ENCODE assay signal across 7 mouse cellular contexts in genomic region chr6:92464781-92465337, GRCm38 (mm10).
A peak's percentile ranks its signal among the peaks of the same experiment; 100 is the strongest.
DNase-seq lines count a peak whose midpoint lies in the region; ATAC-seq lines count a peak whose summit lies in the region.

No protein-coding gene starts in this region.

- no peak overlapping the region for H3K4me2 ChIP-seq in lung, embryonic 15.5 days

- no peaks in the 10 kb centered on the region for H3K36me3 ChIP-seq in embryonic facial prominence, embryonic 10.5 days (replicated peaks)
- no peaks in the 10 kb centered on the region for H3K36me3 ChIP-seq in lung, embryonic 15.5 days

- no peak overlapping the region for H3K27ac ChIP-seq in embryonic facial prominence, embryonic 10.5 days (replicated peaks)
- H3K27ac ChIP-seq in lung, embryonic 15.5 days: peak overlapping the region; percentile 80

- intact Hi-C loops in heart, postnatal 36 days (cut with DNase I): no loop called here

- no peaks in the 10 kb centered on the region for H3K27me3 ChIP-seq in embryonic facial prominence, embryonic 10.5 days (replicated peaks; ENCODE audit: low read depth, poor library complexity, severe bottlenecking)
- no peaks in the 10 kb centered on the region for H3K27me3 ChIP-seq in lung, embryonic 15.5 days

- H3K4me3 ChIP-seq in embryonic facial prominence, embryonic 10.5 days: no peak overlapping the region
- no peak overlapping the region for H3K4me3 ChIP-seq in lung, embryonic 15.5 days

- DNase-seq in testis, postnatal 14 days (ENCODE audit: low spot score): peak; percentile 13
- no peak for DNase-seq in testis, postnatal 10 days (ENCODE audit: low spot score)
- peak; percentile 16 for DNase-seq in embryonic facial prominence, embryonic 10.5 days (ENCODE audit: low spot score)
- DNase-seq in heart, postnatal 36 days: peak; percentile 28 to 46
- DNase-seq in spleen, postnatal 14 days (ENCODE audit: low spot score in 2 of 2): no peak
- no peak for DNase-seq in c-Kit-positive CD71-positive TER-119-positive erythroid progenitor cells, embryonic 14.5 days (ENCODE audit: low spot score)

- no peaks in the 10 kb centered on the region for H3K9me3 ChIP-seq in embryonic facial prominence, embryonic 10.5 days
- H3K9me3 ChIP-seq in lung, embryonic 15.5 days: no peaks in the 10 kb centered on the region

- ATAC-seq in lung, embryonic 15.5 days (ENCODE audit: borderline replicate concordance, extremely low read depth, low FRiP score, low TSS enrichment): peak; percentile 57

- H3K9ac ChIP-seq in lung, embryonic 15.5 days: no peak overlapping the region

- WGBS in embryonic facial prominence, embryonic 10.5 days: 64% methylated on average over 7 of the region's 7 CpGs
- 5% methylated on average over 7 of the region's 7 CpGs for WGBS in lung, embryonic 15.5 days

- peaks cover 31% of the 10 kb centered on the region for H3K4me1 ChIP-seq in embryonic facial prominence, embryonic 10.5 days
- H3K4me1 ChIP-seq in lung, embryonic 15.5 days: peaks cover 76% of the 10 kb centered on the region

Comparison
In these comparisons a context has a peak if more than half of its experiments do, and no peak if none do; other contexts are left out.
1. DNase-seq: peak in testis, postnatal 14 days (single experiment), embryonic facial prominence, embryonic 10.5 days (single experiment) and heart, postnatal 36 days (2 of 2); none in testis, postnatal 10 days (single experiment), spleen, postnatal 14 days (0 of 2) and c-Kit-positive CD71-positive TER-119-positive erythroid progenitor cells, embryonic 14.5 days (single experiment).